Mouse (Mus musculus): ENCODE data around the gene Usp30. TPM values are rescaled to one million over a fixed set of nuclear protein-coding genes. Genes with fewer than 3 reads are reported as not detected.

The Usp30 gene
- total RNA-seq, 4 experiments from 2014 or later, result 32.0 to 61.9 (median 50.0) TPM

DNA sequence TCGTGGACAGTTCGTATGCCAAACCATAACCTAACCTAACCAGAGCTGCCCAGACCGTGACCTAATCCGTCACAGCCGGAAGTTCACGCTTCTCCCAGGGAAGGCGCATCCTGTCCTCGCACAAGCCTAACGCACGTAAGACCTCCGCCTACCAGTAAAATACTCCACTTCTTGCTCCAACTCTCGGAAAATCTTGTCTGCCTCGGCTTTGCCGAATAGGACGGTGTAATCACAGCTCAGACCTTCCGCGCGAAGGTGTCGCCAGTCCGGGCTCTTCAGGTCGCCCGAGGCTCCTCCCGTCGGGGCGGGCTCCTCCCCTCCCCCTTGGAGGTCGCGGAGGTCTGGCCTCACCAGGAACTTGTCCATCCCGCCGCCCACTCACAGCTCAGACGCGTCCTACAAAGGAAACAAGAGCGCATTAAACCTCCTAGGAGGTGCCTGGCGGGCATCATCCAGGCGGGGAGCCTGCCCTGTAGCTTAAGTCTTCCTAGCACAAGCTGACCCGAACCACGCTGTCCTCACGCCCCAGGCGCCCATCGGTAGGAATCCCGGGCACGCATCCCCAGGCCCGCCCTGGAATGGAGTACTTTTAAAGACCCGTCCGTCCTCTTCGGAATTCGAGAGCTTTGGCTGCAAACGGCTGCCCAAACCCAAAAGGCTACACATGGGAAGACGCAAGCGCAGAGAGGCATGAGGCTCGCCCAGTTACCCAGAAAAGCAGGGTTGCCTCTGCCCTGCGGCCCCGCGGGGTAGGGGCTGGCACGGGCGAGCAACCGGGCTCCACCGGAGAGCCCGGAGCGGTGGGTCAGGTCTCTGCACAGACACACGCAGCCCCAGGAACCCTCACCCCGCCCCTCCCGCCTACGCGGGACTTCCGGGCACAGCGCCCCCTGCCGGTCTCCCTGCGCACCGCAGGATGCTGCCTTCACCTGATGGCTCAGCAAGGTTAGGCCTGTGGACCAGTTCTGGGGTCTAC is 62.4 kb downstream of the Usp30 start, which contains the start of gene Alkbh2:
TSS of gene Alkbh2 (minus strand) at position 845 of the 976 bp plus-strand sequence.
- peak; percentile 66 for DNase-seq

DNA sequence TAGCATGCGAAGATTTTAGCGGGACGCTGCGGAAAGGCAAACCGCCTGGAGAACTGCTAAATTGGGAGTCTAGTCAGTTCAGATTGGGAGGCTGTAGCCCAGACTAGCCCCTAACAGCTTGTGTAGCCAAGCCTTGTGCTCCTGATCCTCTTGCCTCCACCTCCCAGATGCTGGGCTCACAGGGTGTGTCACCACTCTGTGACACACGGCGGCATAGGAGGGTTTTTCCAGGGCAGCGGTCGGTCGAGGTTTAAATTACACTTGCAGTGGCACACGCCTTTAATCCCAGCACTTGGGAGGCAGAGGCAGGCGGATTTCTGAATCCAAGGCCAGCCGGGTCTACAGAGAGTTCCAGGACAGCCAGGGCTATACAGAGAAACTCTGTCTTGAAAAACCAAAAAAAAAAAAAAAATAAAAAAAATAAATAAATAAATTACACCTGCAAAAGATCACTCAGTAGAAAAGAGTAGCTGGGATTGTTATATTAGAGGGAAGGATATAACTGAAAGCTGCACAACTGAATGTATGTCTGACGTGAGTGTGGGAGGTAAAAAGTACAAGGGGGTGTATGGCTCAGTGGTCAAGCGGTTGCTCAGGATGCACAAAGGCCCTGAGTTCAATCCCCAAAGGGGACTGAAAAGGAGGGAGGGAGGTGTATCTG is 64.4 kb downstream of the Usp30 start:
- DNase-seq, result no peak

DNA sequence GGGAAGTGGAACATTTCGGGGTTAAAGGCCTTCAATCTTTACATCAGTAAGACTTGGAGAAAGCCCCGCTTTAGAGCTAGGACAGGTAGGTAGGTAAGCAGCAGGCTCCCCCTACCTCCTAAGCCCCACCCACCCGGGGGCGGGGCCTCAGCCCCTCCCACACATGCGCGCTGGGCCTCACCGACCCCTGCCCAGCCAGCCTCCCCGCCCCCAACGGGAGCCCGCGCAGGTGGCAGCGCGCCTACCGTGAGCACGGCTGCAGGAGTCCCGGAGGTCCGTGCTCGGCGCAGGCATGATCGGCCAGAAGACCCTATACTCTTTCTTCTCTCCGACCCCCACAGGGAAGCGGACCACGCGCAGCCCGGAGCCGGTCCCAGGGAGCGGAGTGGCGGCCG is 64.9 kb downstream of the Usp30 start, which contains the start of gene Ung:
TSS of gene Ung (plus strand) at position 176 of the 395 bp plus-strand sequence.
- no peak for DNase-seq

DNA sequence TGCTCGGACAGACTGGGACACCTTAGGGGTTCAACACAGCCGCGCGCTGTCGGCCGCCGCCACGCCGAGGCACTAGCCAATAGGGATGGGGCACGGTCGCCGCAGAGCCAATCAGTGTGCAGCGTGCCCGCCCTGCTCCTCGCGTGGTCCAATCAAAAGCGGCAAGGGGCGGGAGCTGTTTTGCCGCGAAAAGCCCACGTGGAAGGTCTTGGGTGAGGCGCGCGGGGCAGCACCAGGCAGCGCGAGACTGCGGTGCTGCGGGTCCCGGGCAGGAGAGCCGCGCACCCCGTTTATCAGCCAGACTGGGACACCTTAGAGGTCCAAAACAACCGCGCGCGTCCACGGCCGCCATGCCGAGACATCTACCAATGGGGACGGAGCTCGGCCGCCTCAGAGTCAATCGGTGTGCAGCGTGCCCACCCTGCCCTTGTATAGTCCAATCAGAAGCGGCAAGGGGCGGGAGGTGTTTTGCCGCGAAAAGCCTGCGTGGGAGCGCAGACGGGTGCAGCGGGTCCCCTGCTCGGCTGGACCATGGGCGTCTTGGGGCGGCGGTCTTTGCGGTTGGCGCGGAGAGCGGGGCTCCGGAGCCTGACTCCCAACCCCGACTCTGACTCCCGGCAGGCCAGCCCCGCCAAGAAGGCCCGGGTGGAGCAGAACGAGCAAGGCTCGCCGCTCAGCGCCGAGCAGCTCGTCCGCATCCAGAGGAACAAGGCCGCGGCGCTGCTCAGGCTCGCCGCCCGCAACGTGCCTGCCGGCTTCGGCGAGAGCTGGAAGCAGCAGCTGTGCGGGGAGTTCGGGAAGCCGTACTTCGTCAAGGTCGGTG is 65.6 kb downstream of the Usp30 start:
- peak; percentile 88 for DNase-seq

DNA sequence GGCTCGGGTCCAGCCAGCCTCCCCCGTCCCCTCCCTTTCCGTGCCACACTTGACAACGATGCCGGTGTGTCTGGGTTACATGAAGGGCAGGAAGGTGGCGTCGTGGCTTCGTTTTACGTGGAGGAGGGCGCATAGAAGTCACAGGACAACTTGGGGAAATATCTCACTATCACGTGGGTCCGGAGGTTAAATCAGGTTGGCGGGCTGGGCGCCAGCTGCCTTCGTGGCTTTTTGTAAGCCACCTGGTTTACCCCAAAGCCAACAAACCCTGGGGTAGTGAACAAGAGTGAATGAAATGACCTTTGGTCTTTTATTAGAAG is 66.2 kb downstream of the Usp30 start:
- DNase-seq, result peak; percentile 49

DNA sequence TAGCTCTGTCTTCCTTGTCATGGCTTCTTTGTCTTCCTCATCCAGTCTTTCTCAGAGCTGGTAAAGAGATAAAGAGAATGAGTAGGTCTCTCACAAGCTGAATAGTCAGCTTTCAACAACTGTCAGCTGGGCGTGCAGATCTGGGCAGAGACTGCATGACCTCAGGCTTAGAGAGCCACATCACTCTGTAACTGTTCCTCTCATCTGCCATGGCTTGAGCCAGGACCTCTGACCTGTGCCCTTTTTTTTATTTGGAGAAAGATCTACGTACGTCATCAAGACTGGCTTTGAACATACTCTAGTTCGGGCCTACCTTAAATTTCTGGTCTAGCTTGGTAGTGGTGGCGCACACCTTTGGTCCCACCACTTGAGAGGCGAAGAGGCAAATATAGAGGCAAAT is 67.6 kb downstream of the Usp30 start:
- no peak for DNase-seq

DNA sequence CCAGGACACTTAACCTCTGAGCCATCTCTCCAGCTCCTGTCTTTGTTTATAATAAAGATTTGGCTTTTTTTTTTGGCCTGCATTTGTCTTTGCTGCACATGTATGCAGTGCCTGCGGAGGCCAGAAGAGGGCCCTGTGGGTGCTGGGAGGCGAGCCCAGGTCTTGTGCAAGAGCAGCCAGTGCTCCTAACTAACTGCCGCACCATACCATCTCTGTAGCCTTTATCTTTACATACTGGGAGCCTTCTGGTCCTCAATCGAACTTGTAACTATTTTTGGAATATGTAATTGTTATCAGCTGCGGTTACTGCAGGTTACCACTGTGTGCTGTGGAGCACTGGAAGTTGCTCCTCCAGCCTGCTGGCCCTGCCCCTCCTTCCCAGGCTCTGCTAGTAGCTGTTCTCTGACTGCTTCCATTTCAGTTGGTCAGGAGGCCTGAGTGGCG is 68.9 kb downstream of the Usp30 start:
- DNase-seq, result peak; percentile 67

DNA sequence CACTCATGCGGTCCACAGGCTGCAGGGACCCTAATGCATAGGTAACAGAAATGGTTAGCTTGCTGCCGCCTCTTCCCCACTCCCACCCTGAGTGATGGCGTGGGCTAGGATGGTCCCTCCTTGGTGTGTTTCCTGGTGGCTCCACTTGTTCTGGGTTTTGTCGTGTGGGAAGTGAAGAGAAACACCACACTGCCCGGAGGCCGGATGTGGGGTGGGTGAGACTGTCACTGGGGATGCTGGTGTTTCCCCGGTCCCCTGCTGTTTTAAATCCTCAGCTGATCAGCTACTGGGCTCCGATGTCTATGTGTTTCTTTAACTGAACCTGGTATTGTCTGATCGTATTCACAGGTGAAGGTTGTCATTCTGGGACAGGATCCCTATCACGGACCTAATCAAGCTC is 70.3 kb downstream of the Usp30 start:
- no peak for DNase-seq

DNA sequence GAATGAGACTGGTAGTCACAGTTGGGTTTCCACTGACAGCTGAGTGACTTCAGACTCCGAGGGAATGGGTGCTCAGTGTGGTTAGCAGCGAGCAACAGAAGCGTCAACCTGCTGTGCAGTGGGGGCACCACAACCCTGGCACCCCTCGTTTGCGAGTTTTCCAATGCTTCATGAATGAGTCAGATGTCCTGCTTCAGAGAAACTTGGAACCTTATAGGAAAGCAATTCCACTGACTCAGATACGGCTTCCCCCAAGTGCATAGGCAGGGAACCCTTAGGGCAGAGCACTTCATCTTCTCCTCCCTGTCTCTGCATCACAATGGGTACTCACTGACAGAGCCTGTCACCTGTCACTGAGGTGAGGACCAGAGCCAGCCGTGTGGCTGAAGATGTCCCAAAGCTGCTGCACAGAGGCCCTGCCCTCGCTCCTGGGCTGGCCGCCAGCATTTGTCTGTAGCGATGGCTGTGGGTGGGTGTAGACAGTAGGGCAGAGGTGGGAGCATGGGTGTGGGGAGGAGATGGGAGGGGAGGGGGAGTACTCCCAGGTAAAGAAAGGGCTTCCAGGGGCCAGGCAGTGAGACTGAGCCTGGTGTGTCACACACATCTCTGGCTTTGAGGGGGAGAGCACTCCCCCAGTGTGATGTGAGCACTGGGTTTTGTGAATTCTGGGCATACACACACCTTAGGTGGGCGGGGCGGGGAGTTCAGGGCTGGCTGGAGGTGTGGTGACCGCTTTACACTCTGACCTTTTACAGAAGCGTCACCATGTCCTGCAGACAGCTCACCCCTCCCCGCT is 72.4 kb downstream of the Usp30 start:
- DNase-seq, result no peak

DNA sequence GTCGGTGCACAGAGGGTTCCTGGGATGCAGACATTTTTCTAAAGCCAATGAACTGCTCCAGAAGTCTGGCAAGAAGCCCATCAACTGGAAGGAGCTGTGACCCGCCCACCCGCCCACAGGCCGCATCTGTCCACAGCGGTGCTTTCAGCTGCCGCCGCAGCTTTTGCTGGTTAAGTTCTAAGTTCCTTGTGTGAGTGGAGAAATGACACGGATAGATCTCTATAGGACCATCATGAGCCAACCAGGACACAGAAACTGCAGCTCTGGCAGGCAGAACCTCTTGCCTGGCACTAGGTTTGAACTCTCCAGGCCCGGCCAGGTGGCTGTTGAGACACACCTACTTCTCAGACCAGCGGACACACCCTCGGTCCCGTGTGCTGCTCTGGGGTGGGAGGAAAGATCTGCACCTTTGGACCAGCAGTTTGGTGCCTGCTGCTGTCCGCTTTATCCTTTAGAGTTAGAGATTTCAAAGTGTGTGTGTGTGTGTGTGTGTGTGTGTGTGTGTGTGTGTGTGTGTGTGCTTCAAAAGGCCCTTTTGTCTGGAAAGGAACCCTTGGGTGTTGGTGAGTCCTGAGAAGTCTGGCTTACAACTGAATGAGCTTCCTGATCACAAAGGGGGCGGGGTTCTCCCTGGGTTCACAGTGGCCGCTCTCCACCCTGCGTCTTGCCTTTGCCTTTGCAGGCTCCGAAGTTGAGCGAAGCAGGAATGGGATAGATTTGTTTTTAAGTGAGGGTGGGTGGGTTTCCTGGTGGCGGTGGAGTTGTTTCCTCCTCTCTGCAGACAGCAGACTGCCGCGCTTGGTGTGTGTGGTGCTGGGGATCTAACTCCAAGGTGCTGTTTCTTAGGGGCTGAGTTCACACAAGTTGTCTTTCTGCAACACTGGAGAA is 73.3 kb downstream of the Usp30 start:
- DNase-seq, result no peak

DNA sequence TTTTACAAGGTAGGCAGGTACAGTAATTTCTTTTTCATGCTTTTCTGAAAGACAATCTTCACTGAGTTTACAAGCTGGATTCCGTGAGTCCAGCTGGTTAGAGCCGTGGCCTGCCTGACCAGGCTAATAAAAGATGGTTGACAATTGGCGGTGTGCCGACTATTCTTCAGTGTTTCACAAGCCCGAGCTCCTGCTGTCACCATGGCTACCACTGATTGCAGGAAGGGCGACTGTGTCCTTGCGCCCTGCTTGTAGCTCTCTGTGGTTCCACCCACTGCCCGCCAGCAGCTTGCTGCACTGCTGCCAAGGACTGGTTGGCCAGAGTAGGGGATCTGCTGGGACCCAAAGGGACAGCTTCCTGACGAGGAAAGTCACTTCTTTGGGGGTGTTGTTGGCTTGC is 73.9 kb downstream of the Usp30 start:
- peak; percentile 93 for DNase-seq

DNA sequence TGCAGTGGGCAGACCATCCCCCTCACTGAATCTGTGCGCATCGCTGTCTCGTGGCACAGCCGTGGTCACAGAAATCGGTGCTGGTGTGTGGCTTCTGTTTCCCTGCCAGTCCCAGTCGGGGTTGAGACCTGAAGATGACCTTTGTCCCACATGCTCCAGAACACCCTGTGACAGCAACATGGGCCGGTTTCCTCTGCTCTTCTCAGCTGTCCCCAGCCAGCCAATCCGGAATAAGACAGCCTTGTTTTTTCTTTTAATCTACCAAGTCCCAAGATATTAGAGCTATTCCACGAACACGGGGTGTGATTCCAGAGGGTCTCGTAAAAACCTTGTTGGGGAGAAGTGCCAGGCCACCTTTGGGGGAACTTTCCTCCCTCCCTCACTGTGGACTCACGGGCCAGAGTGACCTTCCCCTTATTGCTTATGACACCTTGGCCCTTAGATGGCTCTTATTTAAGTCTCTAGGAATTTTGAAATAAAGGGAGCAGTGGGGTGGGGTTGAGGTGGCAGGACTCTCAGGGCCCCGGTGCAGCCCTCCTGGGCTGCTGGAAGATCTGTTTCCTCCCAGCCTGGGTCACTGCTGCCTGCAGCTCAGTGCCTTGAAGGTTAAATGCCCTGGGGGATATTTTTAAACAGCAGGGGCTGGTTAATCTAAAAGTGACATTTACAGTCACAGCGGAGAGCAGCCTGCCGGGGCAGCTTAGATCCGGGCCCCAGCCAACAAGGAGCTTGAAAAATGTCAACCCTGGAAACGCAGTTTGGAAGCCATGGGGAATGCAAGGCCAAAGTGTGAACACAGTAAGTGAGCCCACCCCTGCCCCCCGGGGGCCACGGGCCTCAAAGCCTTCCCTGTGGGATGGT is 81.0 kb downstream of the Usp30 start, which contains the start of gene Acacb:
TSS of gene Acacb (plus strand) at position 508 of the 861 bp plus-strand sequence.
- no peak for DNase-seq

DNA sequence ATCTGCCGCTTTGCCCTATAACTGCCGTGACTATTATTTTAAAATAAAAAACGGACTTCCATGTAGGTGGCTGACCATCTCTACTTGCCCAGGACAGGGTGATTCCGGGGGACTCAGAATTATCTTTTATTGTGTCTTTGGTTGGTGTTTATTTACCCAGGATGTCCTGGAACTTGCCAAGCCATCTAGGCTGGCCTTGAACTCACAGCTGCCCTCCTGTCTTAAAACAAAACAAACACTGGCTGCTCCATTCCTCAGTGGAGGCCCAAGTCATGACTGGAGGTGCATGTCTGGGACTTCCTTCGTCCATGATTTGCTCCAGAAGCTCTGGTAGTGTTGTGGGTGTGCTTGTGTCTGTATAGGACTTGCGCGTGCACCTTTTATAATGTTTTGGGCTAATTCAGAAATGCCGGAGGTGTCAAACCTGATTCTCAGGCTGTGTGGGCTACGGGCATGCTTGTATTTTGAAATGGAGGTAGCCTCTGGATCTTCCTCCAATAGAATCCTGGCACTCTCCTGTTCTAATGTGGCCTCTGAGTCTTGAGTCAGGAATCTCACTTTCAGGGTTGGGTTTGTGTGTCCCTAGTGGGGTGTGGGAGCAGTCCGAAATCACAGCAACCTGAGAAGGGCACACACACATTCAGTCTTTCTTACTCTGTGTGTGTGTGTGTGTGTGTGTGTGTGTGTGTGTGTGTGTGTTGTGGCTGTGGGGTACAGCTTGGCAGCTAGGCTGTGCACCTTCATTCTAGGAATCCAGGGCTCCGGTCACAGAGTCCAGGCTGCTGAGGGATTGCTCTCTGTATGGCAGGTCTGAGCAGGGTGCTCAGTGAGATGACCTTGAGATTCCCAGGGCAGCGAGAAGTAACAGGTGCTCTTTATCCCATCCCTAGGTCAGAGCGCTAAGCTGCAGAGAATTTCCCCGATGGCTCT is 82.0 kb downstream of the Usp30 start:
- no peak for DNase-seq

DNA sequence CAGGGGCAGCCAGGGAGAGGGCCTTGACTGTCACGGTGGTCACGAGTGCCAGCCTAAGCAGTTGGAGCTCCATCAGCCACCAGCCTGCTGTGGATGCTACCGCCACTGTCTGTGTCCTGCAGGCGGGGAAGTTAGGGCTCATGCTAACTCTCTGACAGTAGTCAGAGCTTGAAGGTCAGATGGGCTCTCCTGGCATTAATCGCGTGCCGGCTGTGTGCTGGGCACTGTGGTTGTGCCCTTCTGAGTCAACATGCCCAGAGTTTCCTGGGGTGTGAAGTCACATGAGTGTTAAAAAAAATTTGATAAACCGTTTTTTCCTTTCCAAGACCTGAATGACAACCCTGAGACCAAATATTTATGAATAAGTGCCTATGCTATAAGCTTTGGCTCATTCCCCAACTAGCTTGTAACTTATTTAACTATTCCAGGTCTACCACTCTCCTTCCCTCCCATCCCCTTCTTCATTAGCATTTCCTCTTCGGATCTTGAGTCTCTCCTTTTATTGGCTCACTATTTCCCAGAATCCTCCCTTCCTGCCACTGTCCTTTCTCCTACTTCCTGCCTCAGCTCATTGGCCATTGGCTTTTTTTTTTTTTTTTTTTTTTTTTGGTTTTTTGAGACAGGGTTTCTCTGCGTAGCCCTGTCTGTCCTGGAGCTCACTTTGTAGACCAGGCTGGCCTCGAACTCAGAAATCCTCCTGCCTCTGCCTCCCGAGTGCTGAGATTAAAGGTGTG is 87.3 kb downstream of the Usp30 start:
- no peak for DNase-seq

DNA sequence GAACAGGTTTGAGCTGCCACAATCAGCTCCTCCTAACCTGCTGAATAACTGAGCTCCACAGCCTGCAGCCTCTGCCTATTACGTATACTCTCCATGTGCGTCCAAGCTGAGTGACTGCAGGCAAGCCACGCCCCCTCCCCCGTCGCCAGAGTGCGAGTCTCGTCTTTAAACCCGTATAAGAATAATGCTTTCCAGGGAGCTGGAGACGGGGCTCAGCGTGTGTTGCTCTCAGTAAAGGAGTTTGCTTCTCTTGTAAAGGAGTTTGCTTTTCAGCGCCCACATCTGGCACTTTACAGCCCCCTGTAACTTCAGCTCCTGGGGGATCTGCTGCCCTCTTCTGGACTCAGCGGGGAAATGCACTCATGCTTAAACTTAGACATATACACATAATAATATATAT is 88.2 kb downstream of the Usp30 start:
- no peak for DNase-seq

DNA sequence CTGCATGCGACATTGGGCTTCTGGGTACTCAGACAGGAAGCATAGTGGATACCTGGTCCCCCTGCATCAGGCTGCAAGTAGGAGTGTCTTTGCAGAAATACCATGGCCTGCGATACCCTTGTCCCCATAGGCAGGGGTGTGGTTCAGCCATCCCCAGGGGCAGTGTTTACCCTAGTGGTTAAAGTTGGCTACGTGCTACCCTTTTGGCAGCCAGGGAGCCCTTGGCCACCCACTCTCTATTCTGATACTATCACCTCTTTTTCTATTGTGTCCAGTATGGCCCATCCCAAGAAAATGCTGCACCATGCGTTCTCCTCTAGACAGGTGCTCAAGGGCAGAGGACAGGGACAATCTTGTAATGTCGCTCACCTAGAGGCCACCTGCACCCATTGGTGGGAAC is 89.5 kb downstream of the Usp30 start:
- DNase-seq, result no peak

DNA sequence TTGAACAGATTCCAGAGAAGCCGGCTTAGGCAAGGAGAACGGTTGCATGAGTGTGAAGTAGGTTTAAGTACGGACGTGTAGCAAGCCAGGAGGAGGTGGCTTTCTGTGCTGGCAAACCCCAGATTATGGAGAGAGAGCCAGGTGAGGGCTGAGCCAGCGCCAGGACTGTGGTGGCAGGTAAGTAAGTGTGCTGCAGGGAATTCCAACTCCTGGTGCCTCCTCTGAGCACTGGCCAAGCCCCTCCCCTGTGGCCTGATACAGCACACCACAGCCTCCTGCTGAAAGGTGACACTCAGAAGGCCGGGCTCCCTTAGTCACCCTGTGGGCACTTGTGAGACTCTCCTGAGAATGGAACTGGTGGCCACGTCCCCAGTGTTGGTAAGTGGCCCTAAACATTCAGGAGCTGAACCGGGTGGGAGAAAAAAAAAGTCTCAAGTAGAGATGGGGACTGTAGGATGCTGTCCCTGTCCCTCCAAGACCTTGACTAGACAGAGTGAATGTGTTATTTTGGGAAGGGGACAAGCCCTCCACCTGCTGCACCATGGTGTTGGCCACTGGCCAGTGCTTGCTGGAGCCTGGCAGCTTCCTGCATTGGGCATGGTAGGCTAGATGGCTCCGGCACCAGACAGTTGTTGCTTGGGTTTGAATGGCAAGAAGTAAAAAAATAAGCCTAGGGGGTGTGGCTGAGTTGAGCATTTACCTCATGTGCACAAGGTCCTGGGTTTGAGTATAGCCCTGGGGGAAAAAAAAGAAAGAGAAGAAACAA is 90.1 kb downstream of the Usp30 start:
- DNase-seq, result no peak
